Mouse (Mus musculus) MEL (cell line): ENCODE data around the gene Frg2f1.

Experiments used
- CHD2 ChIP-seq: IDR thresholded peaks from 2 replicates; pipeline ENCODE4 v1.6.1; 2011; ENCODE audit warnings: low read length, improper control_type of control experiment
- CTCF ChIP-seq, 3 experiments: IDR thresholded peaks in 2 of 3; conservative IDR thresholded peaks in 1 of 3; 2 replicates each; pipeline ENCODE4 v1.5.1; 2011 to 2012; ENCODE audit warnings: low read length in 3 of 3, low read depth in 2 of 3, mild to moderate bottlenecking in 2 of 3, improper control_type of control experiment in 1 of 3, inconsistent platforms in 1 of 3, mixed read lengths in 1 of 3, moderate library complexity in 1 of 3; ENCODE audit not compliant: control insufficient read depth in 1 of 3, insufficient read depth in 1 of 3, poor library complexity in 1 of 3, severe bottlenecking in 1 of 3
- ELF1 ChIP-seq: IDR thresholded peaks from 2 replicates; pipeline ENCODE4 v1.6.1; 2014; ENCODE audit warnings: low read depth, mild to moderate bottlenecking, inconsistent platforms, low read length, improper control_type of control experiment, moderate library complexity
- EP300 ChIP-seq, 2 experiments: IDR thresholded peaks; 2 replicates each; pipeline ENCODE4 v1.6.1; 2011; ENCODE audit warnings: improper control_type of control experiment in 2 of 2, low read length in 2 of 2, low read depth in 1 of 2, mild to moderate bottlenecking in 1 of 2
- GATA1 ChIP-seq: IDR thresholded peaks from 2 replicates; pipeline ENCODE4 v1.6.1; 2011; ENCODE audit warnings: low read depth, low read length, improper control_type of control experiment
- JUND ChIP-seq: IDR thresholded peaks from 2 replicates; pipeline ENCODE4 v1.6.1; 2011; ENCODE audit warnings: low read depth, mild to moderate bottlenecking, improper control_type of control experiment, low read length
- KAT2A ChIP-seq: conservative IDR thresholded peaks from 2 replicates; pipeline ENCODE4 v1.6.1; 2012; ENCODE audit warnings: low read depth, low read length, improper control_type of control experiment, inconsistent platforms
- MAFK ChIP-seq: IDR thresholded peaks from 2 replicates; pipeline ENCODE4 v1.6.1; 2011; ENCODE audit warnings: low read depth, mild to moderate bottlenecking, low read length, improper control_type of control experiment, borderline replicate concordance
- POLR2A ChIP-seq, 2 experiments: IDR thresholded peaks; 2 replicates each; pipeline ENCODE4 v1.6.1; 2011 to 2012; ENCODE audit warnings: low read length in 2 of 2, mild to moderate bottlenecking in 2 of 2, control low read depth in 1 of 2, improper control_type of control experiment in 1 of 2, low read depth in 1 of 2, moderate library complexity in 1 of 2; ENCODE audit not compliant: control insufficient read depth in 1 of 2, insufficient read depth in 1 of 2, poor library complexity in 1 of 2
- RAD21 ChIP-seq: IDR thresholded peaks from 2 replicates; pipeline ENCODE4 v1.6.1; 2011; ENCODE audit warnings: mild to moderate bottlenecking, low read depth, low read length, improper control_type of control experiment
- SMC3 ChIP-seq: IDR thresholded peaks from 2 replicates; pipeline ENCODE4 v1.6.1; 2011; ENCODE audit warnings: low read depth, low read length, improper control_type of control experiment
- ZNF384 ChIP-seq: IDR thresholded peaks from 2 replicates; pipeline ENCODE4 v1.6.1; 2012; ENCODE audit warnings: low read depth, mild to moderate bottlenecking, inconsistent platforms, low read length, improper control_type of control experiment

DNA sequence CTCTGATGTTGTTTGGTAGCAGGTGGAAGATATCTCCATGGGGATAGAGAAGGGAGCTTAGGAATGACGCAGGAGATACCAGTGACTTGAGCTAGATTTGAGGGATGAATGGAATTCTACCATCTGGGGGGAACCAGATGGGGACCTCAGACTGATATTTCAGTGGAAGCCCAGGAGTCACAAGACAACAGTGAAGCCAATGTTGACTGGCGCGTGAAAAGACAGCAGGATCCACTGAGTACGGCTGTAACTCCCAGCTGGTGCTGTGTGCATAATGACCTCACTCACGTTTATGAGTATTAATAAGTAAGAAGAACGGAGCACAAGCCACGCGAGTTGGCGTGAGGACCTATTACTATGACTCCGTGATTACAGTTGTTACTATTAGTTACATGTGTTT is 49.7 kb downstream of the Frg2f1 start:
- no peak for TF ChIP-seq MAFK
- TF ChIP-seq SMC3, result no peak
- TF ChIP-seq CHD2, result no peak
- TF ChIP-seq CTCF (IDR thresholded peaks at IDR 0.05 in 2 of 3, conservative IDR thresholded peaks at IDR 0.05 in 1 of 3; ENCODE audit: control insufficient read depth in 1 of 3, insufficient read depth in 1 of 3, low read depth in 2 of 3, low read length in 3 of 3, poor library complexity in 1 of 3, severe bottlenecking in 1 of 3), result no peak
- TF ChIP-seq JUND, result no peak
- TF ChIP-seq ELF1, result no peak
- TF ChIP-seq POLR2A (IDR thresholded peaks at IDR 0.05; ENCODE audit: control insufficient read depth in 1 of 2, insufficient read depth in 1 of 2, low read depth in 1 of 2, low read length in 2 of 2, poor library complexity in 1 of 2), result no peak
- no peak for TF ChIP-seq RAD21
- TF ChIP-seq KAT2A, result no peak
- TF ChIP-seq EP300 (IDR thresholded peaks at IDR 0.05; ENCODE audit: low read depth in 1 of 2, low read length in 2 of 2), result no peak
- TF ChIP-seq ZNF384, result no peak
- no peak for TF ChIP-seq GATA1
